Mouse (Mus musculus) liver, embryonic 11.5 days (tissue): ENCODE data around the gene Sp7. TPM values are rescaled to one million over a fixed set of nuclear protein-coding genes. Genes with fewer than 3 reads are reported as not detected.

Experiments used
- ATAC-seq: fragments of 200-750 bp; cut with Nextera tagmentation; replicated peaks from 2 replicates; pipeline ENCODE4 v1.8.0; 2017; ENCODE audit warnings: moderate number of reproducible peaks, mild to moderate bottlenecking, moderate TSS enrichment, moderate library complexity; ENCODE audit not compliant: low FRiP score
- DNase-seq: peaks from one replicate; pipeline ENCODE4 v3.0.0-alpha.2; 2017; ENCODE audit warnings: low spot score
- H3K27ac ChIP-seq: fragments of 300-500 bp; sonication (generic); 2 replicates; pipeline ENCODE4 v1.5.1; 2014; ENCODE audit warnings: mild to moderate bottlenecking, low read depth, low read length, control low read depth
- H3K27me3 ChIP-seq: fragments of 300-500 bp; sonication (generic); replicated peaks from 2 replicates; pipeline ENCODE4 v1.6.1; 2014; ENCODE audit warnings: low read length, mixed read lengths; ENCODE audit not compliant: control insufficient read depth, insufficient read depth
- H3K36me3 ChIP-seq: fragments of 300-500 bp; sonication (generic); 2 replicates; pipeline ENCODE4 v1.6.1; 2014; ENCODE audit warnings: mild to moderate bottlenecking, low read length, moderate library complexity, mixed read lengths; ENCODE audit not compliant: control insufficient read depth, insufficient read depth
- H3K4me1 ChIP-seq: fragments of 300-500 bp; sonication (generic); replicated peaks from 2 replicates; pipeline ENCODE4 v1.6.1; 2014; ENCODE audit warnings: low read length, mixed read lengths; ENCODE audit not compliant: control insufficient read depth, insufficient read depth
- H3K4me2 ChIP-seq: fragments of 300-500 bp; sonication (generic); 2 replicates; pipeline ENCODE4 v1.6.1; 2014; ENCODE audit warnings: mild to moderate bottlenecking, control low read depth, moderate library complexity
- H3K4me3 ChIP-seq: fragments of 300-500 bp; sonication (generic); 2 replicates; pipeline ENCODE4 v1.5.1; 2014; ENCODE audit warnings: low read depth, low read length, control low read depth
- H3K9ac ChIP-seq: fragments of 300-500 bp; sonication (generic); 2 replicates; pipeline ENCODE4 v1.6.1; 2014; ENCODE audit warnings: low read depth, low read length, control low read depth
- H3K9me3 ChIP-seq: fragments of 300-500 bp; sonication (generic); 2 replicates; pipeline ENCODE4 v1.6.1; 2016; ENCODE audit warnings: low read length, inconsistent platforms, mixed read lengths; ENCODE audit not compliant: control insufficient read depth
- WGBS: fragments of 180-500 bp; shearing (Covaris S2); extraction: QIAGEN DNeasy Blood & Tissue Kit; methylation state at CpG from one replicate; pipeline ENCODE4 v1.1.7; 2014; 5-methylcytosine and 5-hydroxymethylcytosine counted together
- polyA plus RNA-seq: library from polyadenylated mRNA; unstranded; fragments of >200 nt; fragmentation: Nextera tagmentation; extraction: Ambion mirVana; gene quantifications from 2 replicates; pipeline ENCODE4 v1.2.1, GENCODE M21; 2014

Gene Sp7
- polyA plus RNA-seq, 1 experiment from 2014 or later, result 1.5 TPM

- Histone ChIP-seq H3K4me1 (peaks cover 45% of the 10 kb centered on the region), H3K9me3 (no peaks in the 10 kb centered on the region), H3K27ac (peak overlapping the region; percentile 57), H3K4me2 (no peak overlapping the region), H3K9ac (0 out of 2 replicates have a peak overlapping the region, but pooled peaks have one; percentile 7), H3K4me3 (no peak overlapping the region), H3K27me3 (no peaks in the 10 kb centered on the region), H3K36me3 (no peaks in the 10 kb centered on the region)
- no peak for ATAC-seq
- no peak for DNase-seq
Measured at GRCm38 (mm10) chr15:102393584-102394014, 26.6 kb upstream of the Sp7 start.

GRCm38 (mm10) chr15:102392520-102392919, 25.5 kb upstream of the Sp7 start:
- Histone ChIP-seq H3K36me3 (no peaks in the 10 kb centered on the region), H3K27ac (no peak overlapping the region; the same call in 1 of the 2 replicates), H3K4me1 (peaks cover 42% of the 10 kb centered on the region), H3K9me3 (no peaks in the 10 kb centered on the region), H3K27me3 (no peaks in the 10 kb centered on the region), H3K4me3 (no peak overlapping the region), H3K4me2 (no peak overlapping the region), H3K9ac (no peak overlapping the region)
- DNase-seq, result no peak
- WGBS, result 59% methylated on average over 2 of the region's 2 CpGs
- no peak for ATAC-seq

- H3K4me1 ChIP-seq, result peaks cover 20% of the 10 kb centered on the region
- H3K27ac ChIP-seq, result no peak overlapping the region
- no peak for ATAC-seq
- no peak overlapping the region for H3K4me3 ChIP-seq
- H3K36me3 ChIP-seq, result no peaks in the 10 kb centered on the region
- no peaks in the 10 kb centered on the region for H3K9me3 ChIP-seq
- H3K9ac ChIP-seq, result no peak overlapping the region
- no peak for DNase-seq
- H3K4me2 ChIP-seq, result no peak overlapping the region
- no peaks in the 10 kb centered on the region for H3K27me3 ChIP-seq
- WGBS, result 69% methylated on average over 3 of the region's 3 CpGs
Measured at GRCm38 (mm10) chr15:102388942-102389341, 22.0 kb upstream of the Sp7 start.

- Histone ChIP-seq H3K4me2 (no peak overlapping the region; the same call in 1 of the 2 replicates), H3K27ac (no peak overlapping the region), H3K36me3 (no peaks in the 10 kb centered on the region), H3K4me1 (peaks cover 6% of the 10 kb centered on the region), H3K4me3 (no peak overlapping the region), H3K9ac (no peak overlapping the region), H3K9me3 (no peaks in the 10 kb centered on the region), H3K27me3 (no peaks in the 10 kb centered on the region)
- DNase-seq (no peak), ATAC-seq (no peak)
- 46% methylated on average over 9 of the region's 9 CpGs for WGBS
Measured at GRCm38 (mm10) chr15:102386640-102387039, 19.7 kb upstream of the Sp7 start.

GRCm38 (mm10) chr15:102383671-102384070, 16.7 kb upstream of the Sp7 start:
- no peak overlapping the region for H3K4me3 ChIP-seq
- H3K9ac ChIP-seq, result no peak overlapping the region
- H3K27ac ChIP-seq, result no peak overlapping the region
- no peaks in the 10 kb centered on the region for H3K27me3 ChIP-seq
- no peaks in the 10 kb centered on the region for H3K9me3 ChIP-seq
- DNase-seq (no peak), ATAC-seq (no peak)
- H3K4me2 ChIP-seq, result no peak overlapping the region
- H3K36me3 ChIP-seq, result no peaks in the 10 kb centered on the region
- 72% methylated on average over 6 of the region's 6 CpGs for WGBS
- H3K4me1 ChIP-seq, result peaks cover 6% of the 10 kb centered on the region

- Histone ChIP-seq H3K4me1 (peaks cover 12% of the 10 kb centered on the region), H3K27ac (no peak overlapping the region), H3K4me2 (no peak overlapping the region), H3K4me3 (no peak overlapping the region), H3K27me3 (no peaks in the 10 kb centered on the region), H3K9me3 (no peaks in the 10 kb centered on the region), H3K36me3 (no peaks in the 10 kb centered on the region), H3K9ac (no peak overlapping the region)
- no peak for DNase-seq
- WGBS, result 2% methylated on average over 7 of the region's 7 CpGs
- ATAC-seq, result peak; percentile 38; the same call in 1 of the 2 replicates
Measured at GRCm38 (mm10) chr15:102381575-102381974, 14.6 kb upstream of the Sp7 start.

- H3K27ac ChIP-seq, result no peak overlapping the region; the same call in 1 of the 2 replicates
- DNase-seq (no peak), ATAC-seq (no peak)
- 7% methylated on average over 10 of the region's 10 CpGs for WGBS
- H3K4me3 ChIP-seq, result peak overlapping the region; percentile 68; the same call in 1 of the 2 replicates
- H3K4me1 ChIP-seq, result peaks cover 18% of the 10 kb centered on the region
- no peaks in the 10 kb centered on the region for H3K27me3 ChIP-seq
- no peaks in the 10 kb centered on the region for H3K36me3 ChIP-seq
- peak overlapping the region; percentile 99 for H3K4me2 ChIP-seq
- H3K9me3 ChIP-seq, result no peaks in the 10 kb centered on the region
- H3K9ac ChIP-seq, result peak overlapping the region; percentile 37; the same call in 1 of the 2 replicates
Measured at GRCm38 (mm10) chr15:102377810-102378262, 10.9 kb upstream of the Sp7 start.

- no peaks in the 10 kb centered on the region for H3K27me3 ChIP-seq
- no peaks in the 10 kb centered on the region for H3K9me3 ChIP-seq
- H3K4me1 ChIP-seq, result peaks cover 18% of the 10 kb centered on the region
- peak overlapping the region; percentile 59 for H3K9ac ChIP-seq
- ATAC-seq (peak; percentile 81), DNase-seq (peak; percentile 89)
- H3K27ac ChIP-seq, result peak overlapping the region; percentile 66; the same call in 1 of the 2 replicates
- under 1% methylated on average over 7 of the region's 7 CpGs for WGBS
- H3K36me3 ChIP-seq, result no peaks in the 10 kb centered on the region
- peak overlapping the region; percentile 99 for H3K4me2 ChIP-seq
- H3K4me3 ChIP-seq, result peak overlapping the region; percentile 68
Measured at GRCm38 (mm10) chr15:102377163-102377543, 10.2 kb upstream of the Sp7 start.

- H3K36me3 ChIP-seq, result no peaks in the 10 kb centered on the region
- H3K4me3 ChIP-seq, result peak overlapping the region; percentile 68
- H3K27me3 ChIP-seq, result peaks cover 4% of the 10 kb centered on the region
- peak overlapping the region; percentile 99 for H3K4me2 ChIP-seq
- peak overlapping the region; percentile 59 for H3K9ac ChIP-seq
- under 1% methylated on average over 41 of the region's 43 CpGs for WGBS
- peak; percentile 83 for ATAC-seq
- no peaks in the 10 kb centered on the region for H3K9me3 ChIP-seq
- H3K4me1 ChIP-seq, result peaks cover 14% of the 10 kb centered on the region
- peak overlapping the region; percentile 66; the same call in 1 of the 2 replicates for H3K27ac ChIP-seq
- DNase-seq, result peak; percentile 79
Measured at GRCm38 (mm10) chr15:102376453-102377162, 9.6 kb upstream of the Sp7 start.
